Mouse (Mus musculus) heart, embryonic 10.5 days (tissue): ENCODE measurements around the gene Katnbl1. TPM values are rescaled to one million over a fixed set of nuclear protein-coding genes. Genes with fewer than 3 reads are reported as not detected.
A peak's percentile ranks its signal among the peaks of the same experiment; 100 is the strongest.

ENCODE experiments used
- DNase-seq: peaks from one replicate; pipeline ENCODE4 v3.0.0-alpha.2; 2017; ENCODE audit warnings: low spot score
- H3K27ac ChIP-seq: fragments of 300-500 bp; sonication (generic); 2 replicates; pipeline ENCODE4 v1.5.1; 2016; ENCODE audit warnings: mild to moderate bottlenecking
- H3K27me3 ChIP-seq: fragments of 300-500 bp; sonication (generic); 2 replicates; pipeline ENCODE4 v1.6.1; 2016; ENCODE audit warnings: mild to moderate bottlenecking; ENCODE audit not compliant: poor library complexity, insufficient read depth, severe bottlenecking
- H3K36me3 ChIP-seq: fragments of 300-500 bp; sonication (generic); 2 replicates; pipeline ENCODE4 v1.6.1; 2016; ENCODE audit warnings: mild to moderate bottlenecking, moderate library complexity
- H3K4me1 ChIP-seq: fragments of 300-500 bp; sonication (generic); 2 replicates; pipeline ENCODE4 v1.6.1; 2016; ENCODE audit warnings: mild to moderate bottlenecking
- H3K4me3 ChIP-seq: fragments of 300-500 bp; sonication (generic); 2 replicates; pipeline ENCODE4 v1.5.1; 2016; ENCODE audit warnings: mild to moderate bottlenecking, moderate library complexity
- H3K9me3 ChIP-seq: fragments of 300-500 bp; sonication (generic); 2 replicates; pipeline ENCODE4 v1.6.1; 2016; ENCODE audit warnings: mild to moderate bottlenecking, moderate library complexity
- WGBS: fragments of 180-500 bp; shearing (Covaris S2); methylation state at CpG from one replicate; pipeline ENCODE4 v1.1.7; 2016; 5-methylcytosine and 5-hydroxymethylcytosine counted together
- polyA plus RNA-seq: library from polyadenylated mRNA; unstranded; fragments of >200 nt; fragmentation: Nextera tagmentation; extraction: Ambion mirVana; gene quantifications from 2 replicates; pipeline ENCODE4 v1.2.1, GENCODE M21; 2016

The Katnbl1 gene
- 27.4 and 36.6 TPM in 2 replicates for polyA plus RNA-seq

- H3K27ac ChIP-seq: peak within 1 kb of the TSS; percentile 98
- H3K27me3 ChIP-seq: no peaks in the 10 kb centered on the region
- peaks cover 7% of the 10 kb centered on the region; the same call in 1 of the 2 replicates for H3K4me1 ChIP-seq
- H3K9me3 ChIP-seq: no peaks in the 10 kb centered on the region
- peak; percentile 97 for DNase-seq
- H3K4me3 ChIP-seq: peak within 1 kb of the TSS; percentile 98
- H3K36me3 ChIP-seq: no peaks in the 10 kb centered on the region
- WGBS: under 1% methylated on average over 72 of the region's 72 CpGs
These were observed at the start of gene Katnbl1 for GRCm38 (mm10) chr2:112378973-112379898. TSS of gene Katnbl1 (plus strand) at chr2:112379211.

- no peaks in the 10 kb centered on the region for H3K9me3 ChIP-seq
- DNase-seq: no peak
- H3K4me1 ChIP-seq: peaks cover 7% of the 10 kb centered on the region
- H3K27me3 ChIP-seq: no peaks in the 10 kb centered on the region
- no peak overlapping the region for H3K4me3 ChIP-seq
- WGBS: 49% methylated on average over 4 of the region's 4 CpGs
- peaks cover 19% of the 10 kb centered on the region for H3K36me3 ChIP-seq
- H3K27ac ChIP-seq: no peak overlapping the region
These were observed 46.7 kb upstream of the Katnbl1 start for GRCm38 (mm10) chr2:112332051-112332898.

GRCm38 (mm10) chr2:112337211-112337610, 41.8 kb upstream of the Katnbl1 start:
- 90% methylated on average over 6 of the region's 6 CpGs for WGBS
- no peaks in the 10 kb centered on the region for H3K27me3 ChIP-seq
- peaks cover 39% of the 10 kb centered on the region for H3K36me3 ChIP-seq
- peaks cover 1% of the 10 kb centered on the region for H3K4me1 ChIP-seq
- no peak overlapping the region for H3K4me3 ChIP-seq
- no peaks in the 10 kb centered on the region for H3K9me3 ChIP-seq
- no peak for DNase-seq
- H3K27ac ChIP-seq: no peak overlapping the region

- DNase-seq: no peak
- WGBS: 89% methylated on average over 2 of the region's 2 CpGs
- Histone ChIP-seq H3K36me3 (peaks cover 39% of the 10 kb centered on the region), H3K9me3 (no peaks in the 10 kb centered on the region), H3K27ac (no peak overlapping the region), H3K4me3 (no peak overlapping the region), H3K4me1 (no peaks in the 10 kb centered on the region), H3K27me3 (no peaks in the 10 kb centered on the region)
These were observed 39.3 kb upstream of the Katnbl1 start for GRCm38 (mm10) chr2:112339736-112340135.

- no peak for DNase-seq
- H3K36me3 ChIP-seq: peaks cover 43% of the 10 kb centered on the region
- no peaks in the 10 kb centered on the region for H3K27me3 ChIP-seq
- 67% methylated on average over 3 of the region's 3 CpGs for WGBS
- no peak overlapping the region for H3K27ac ChIP-seq
- H3K9me3 ChIP-seq: no peaks in the 10 kb centered on the region
- no peak overlapping the region for H3K4me3 ChIP-seq
- no peaks in the 10 kb centered on the region for H3K4me1 ChIP-seq
These were observed 37.9 kb upstream of the Katnbl1 start for GRCm38 (mm10) chr2:112341117-112341516.

GRCm38 (mm10) chr2:112348246-112348645, 30.8 kb upstream of the Katnbl1 start:
- Histone ChIP-seq H3K27ac (no peak overlapping the region), H3K4me3 (no peak overlapping the region), H3K27me3 (no peaks in the 10 kb centered on the region), H3K9me3 (no peaks in the 10 kb centered on the region), H3K4me1 (no peaks in the 10 kb centered on the region), H3K36me3 (peaks cover 46% of the 10 kb centered on the region)
- WGBS: 81% methylated on average over 3 of the region's 3 CpGs
- no peak for DNase-seq

GRCm38 (mm10) chr2:112353685-112354455, 25.1 kb upstream of the Katnbl1 start:
- Histone ChIP-seq H3K4me1 (no peaks in the 10 kb centered on the region), H3K4me3 (no peak overlapping the region), H3K27ac (no peak overlapping the region), H3K36me3 (peaks cover 67% of the 10 kb centered on the region), H3K27me3 (no peaks in the 10 kb centered on the region), H3K9me3 (no peaks in the 10 kb centered on the region)
- DNase-seq: no peak
- 85% methylated on average over 7 of the region's 7 CpGs for WGBS

GRCm38 (mm10) chr2:112359611-112360010, 19.4 kb upstream of the Katnbl1 start:
- no peaks in the 10 kb centered on the region for H3K4me1 ChIP-seq
- H3K27me3 ChIP-seq: no peaks in the 10 kb centered on the region
- H3K27ac ChIP-seq: no peak overlapping the region
- no peak for DNase-seq
- 93% methylated on average over 2 of the region's 2 CpGs for WGBS
- H3K4me3 ChIP-seq: no peak overlapping the region
- no peaks in the 10 kb centered on the region for H3K9me3 ChIP-seq
- peaks cover 88% of the 10 kb centered on the region for H3K36me3 ChIP-seq

- no peaks in the 10 kb centered on the region for H3K27me3 ChIP-seq
- H3K36me3 ChIP-seq: peaks cover 87% of the 10 kb centered on the region
- WGBS: 86% methylated on average over 12 of the region's 12 CpGs
- no peaks in the 10 kb centered on the region for H3K4me1 ChIP-seq
- no peak overlapping the region for H3K4me3 ChIP-seq
- H3K27ac ChIP-seq: no peak overlapping the region
- DNase-seq: no peak
- no peaks in the 10 kb centered on the region for H3K9me3 ChIP-seq
These were observed 18.8 kb upstream of the Katnbl1 start for GRCm38 (mm10) chr2:112360012-112360780.

GRCm38 (mm10) chr2:112360781-112361169, 18.2 kb upstream of the Katnbl1 start:
- H3K9me3 ChIP-seq: no peaks in the 10 kb centered on the region
- WGBS: 93% methylated on average over 2 of the region's 2 CpGs

GRCm38 (mm10) chr2:112367222-112367621, 11.8 kb upstream of the Katnbl1 start:
- Histone ChIP-seq H3K27ac (peak overlapping the region; percentile 89), H3K9me3 (no peaks in the 10 kb centered on the region), H3K36me3 (peaks cover 28% of the 10 kb centered on the region), H3K4me3 (peak overlapping the region; percentile 89), H3K4me1 (peaks cover 13% of the 10 kb centered on the region), H3K27me3 (no peaks in the 10 kb centered on the region)
- no peak for DNase-seq
- 19% methylated on average over 15 of the region's 15 CpGs for WGBS

More at GRCm38 (mm10) chr2:112360781-112361169, 18.2 kb upstream of the Katnbl1 start:
- Histone ChIP-seq H3K4me1 (no peaks in the 10 kb centered on the region), H3K36me3 (peaks cover 89% of the 10 kb centered on the region), H3K27me3 (no peaks in the 10 kb centered on the region), H3K27ac (no peak overlapping the region), H3K4me3 (no peak overlapping the region)
- DNase-seq: no peak
